Mouse (Mus musculus): Measurements from ENCODE around the gene Gabbr1. TPM values are rescaled to one million over a fixed set of nuclear protein-coding genes. Genes with fewer than 3 reads are reported as not detected.

Gabbr1 gene
- polyA plus RNA-seq, 1 experiment from 2014 or later, result 8.1 TPM

DNA sequence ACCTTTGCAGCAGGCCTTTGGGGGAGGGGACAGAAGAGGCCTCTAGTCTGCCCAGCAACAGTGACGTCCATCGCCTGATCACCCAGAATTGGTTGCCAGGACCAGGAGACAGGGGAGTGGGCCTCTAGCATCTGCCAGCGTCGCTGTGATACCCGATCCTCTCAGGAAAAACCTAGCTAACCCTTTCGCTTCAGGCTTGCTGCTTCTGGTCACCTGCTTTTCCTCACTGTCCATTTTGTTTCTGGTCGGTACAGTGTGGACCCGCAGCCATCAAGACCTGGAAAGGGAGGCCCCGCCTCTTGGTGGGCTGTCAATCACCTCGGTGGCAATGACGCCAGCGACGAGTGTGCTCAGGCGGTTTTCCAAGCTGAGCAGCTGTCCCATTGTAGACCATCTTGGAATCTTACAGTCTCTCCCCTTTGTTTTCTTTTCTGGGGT lies 17.1 kb upstream of the Gabbr1 start:
- H3K9me3 ChIP-seq (ENCODE audit: control insufficient read depth, low read length), result no peaks in the 10 kb centered on the region
- peak overlapping the region; percentile 39 for H3K4me3 ChIP-seq (ENCODE audit: low read length)
- H3K4me2 ChIP-seq (replicated peaks; ENCODE audit: low read depth, low read length), result peak overlapping the region; percentile 31
- WGBS, result 0% methylated on average over 14 of the region's 14 CpGs
- H3K4me1 ChIP-seq (ENCODE audit: control insufficient read depth, insufficient read depth, low read length), result no peaks in the 10 kb centered on the region
- H3K9ac ChIP-seq (ENCODE audit: low read depth, low read length), result peak overlapping the region; percentile 25
- no peaks in the 10 kb centered on the region for H3K27me3 ChIP-seq (ENCODE audit: control insufficient read depth, insufficient read depth, low read length)
- H3K36me3 ChIP-seq (ENCODE audit: control insufficient read depth, insufficient read depth, low read length), result no peaks in the 10 kb centered on the region
- peak overlapping the region; percentile 92 for H3K27ac ChIP-seq (ENCODE audit: low read depth, low read length)
- ATAC-seq (ENCODE audit: low FRiP score, low TSS enrichment), result peak; percentile 99

DNA sequence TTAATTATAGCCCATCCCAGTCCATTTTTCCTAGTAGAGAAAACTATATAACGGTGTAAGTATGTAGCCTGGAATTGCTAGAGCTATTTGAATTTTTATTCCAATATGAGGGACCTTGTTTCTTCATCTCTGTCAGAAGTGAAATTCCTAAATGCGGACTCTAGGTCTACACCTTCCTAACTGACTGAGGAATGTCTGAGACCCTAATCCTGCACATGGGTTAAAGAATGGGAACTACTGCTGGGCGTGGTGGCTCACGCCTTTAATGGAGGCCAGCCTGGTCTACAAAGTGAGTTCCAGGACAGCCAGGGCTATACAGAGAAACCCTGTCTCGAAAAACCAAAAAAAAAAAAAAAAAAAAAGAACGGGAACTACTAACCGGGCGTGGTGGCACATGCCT lies 16.6 kb upstream of the Gabbr1 start:
- peak overlapping the region; percentile 39 for H3K4me3 ChIP-seq (ENCODE audit: low read length)
- no peaks in the 10 kb centered on the region for H3K36me3 ChIP-seq (ENCODE audit: control insufficient read depth, insufficient read depth, low read length)
- H3K9ac ChIP-seq (ENCODE audit: low read depth, low read length), result no peak overlapping the region; the same call in 1 of the 2 replicates
- H3K4me2 ChIP-seq (replicated peaks; ENCODE audit: low read depth, low read length), result peak overlapping the region; percentile 31
- H3K27me3 ChIP-seq (ENCODE audit: control insufficient read depth, insufficient read depth, low read length), result no peaks in the 10 kb centered on the region
- peak overlapping the region; percentile 92 for H3K27ac ChIP-seq (ENCODE audit: low read depth, low read length)
- no peaks in the 10 kb centered on the region for H3K9me3 ChIP-seq (ENCODE audit: control insufficient read depth, low read length)
- 69% methylated on average over 8 of the region's 8 CpGs for WGBS
- no peaks in the 10 kb centered on the region for H3K4me1 ChIP-seq (ENCODE audit: control insufficient read depth, insufficient read depth, low read length)
- 0 out of 2 replicates have a peak, but pooled peaks have one; percentile 16 for ATAC-seq (ENCODE audit: low FRiP score, low TSS enrichment)

DNA sequence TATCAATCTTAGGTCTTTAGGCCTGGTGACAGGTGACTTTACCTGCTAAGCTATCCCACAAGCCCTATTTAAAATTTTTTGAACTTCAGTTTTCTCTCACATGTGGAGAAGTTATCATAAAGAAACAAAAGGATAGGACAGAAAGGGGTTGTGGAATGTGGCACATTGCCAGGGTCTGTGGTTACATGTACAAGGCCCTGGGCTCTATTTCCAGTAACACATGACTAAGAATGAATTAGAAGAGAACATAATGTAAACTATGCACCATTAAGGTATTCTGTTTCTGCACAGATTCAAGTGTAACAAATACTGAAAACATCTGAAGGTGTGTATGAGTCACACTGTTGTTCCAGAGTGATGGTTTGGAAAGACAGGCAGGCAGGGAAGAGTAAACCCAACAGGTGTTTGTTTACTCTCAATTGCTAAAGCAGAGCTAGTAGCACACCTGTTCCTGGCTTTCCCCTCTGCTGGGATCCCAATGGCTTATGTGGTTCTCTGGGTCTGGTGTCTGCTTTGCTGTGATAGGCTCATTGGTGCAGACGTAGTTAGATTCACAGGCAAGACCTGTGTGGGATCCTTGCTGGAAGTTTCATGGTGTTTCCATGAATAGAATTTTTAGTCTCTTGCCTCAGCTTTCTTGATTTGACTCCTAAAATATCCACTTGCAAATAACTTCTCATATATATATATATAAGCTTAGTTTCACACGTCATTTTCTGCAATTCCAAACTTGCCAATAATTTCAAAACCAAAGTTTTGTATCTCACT lies 6.5 kb upstream of the Gabbr1 start:
- H3K36me3 ChIP-seq (ENCODE audit: control insufficient read depth, insufficient read depth, low read length), result no peaks in the 10 kb centered on the region
- H3K4me2 ChIP-seq (replicated peaks; ENCODE audit: low read depth, low read length), result no peak overlapping the region
- H3K4me1 ChIP-seq (ENCODE audit: control insufficient read depth, insufficient read depth, low read length), result no peaks in the 10 kb centered on the region
- H3K9me3 ChIP-seq (ENCODE audit: control insufficient read depth, low read length), result no peaks in the 10 kb centered on the region
- no peak overlapping the region for H3K27ac ChIP-seq (ENCODE audit: low read depth, low read length)
- no peak overlapping the region for H3K9ac ChIP-seq (ENCODE audit: low read depth, low read length)
- H3K4me3 ChIP-seq (ENCODE audit: low read length), result no peak overlapping the region
- ATAC-seq (ENCODE audit: low FRiP score, low TSS enrichment), result no peak
- no peaks in the 10 kb centered on the region for H3K27me3 ChIP-seq (ENCODE audit: control insufficient read depth, insufficient read depth, low read length)
- 82% methylated on average over 2 of the region's 2 CpGs for WGBS

DNA sequence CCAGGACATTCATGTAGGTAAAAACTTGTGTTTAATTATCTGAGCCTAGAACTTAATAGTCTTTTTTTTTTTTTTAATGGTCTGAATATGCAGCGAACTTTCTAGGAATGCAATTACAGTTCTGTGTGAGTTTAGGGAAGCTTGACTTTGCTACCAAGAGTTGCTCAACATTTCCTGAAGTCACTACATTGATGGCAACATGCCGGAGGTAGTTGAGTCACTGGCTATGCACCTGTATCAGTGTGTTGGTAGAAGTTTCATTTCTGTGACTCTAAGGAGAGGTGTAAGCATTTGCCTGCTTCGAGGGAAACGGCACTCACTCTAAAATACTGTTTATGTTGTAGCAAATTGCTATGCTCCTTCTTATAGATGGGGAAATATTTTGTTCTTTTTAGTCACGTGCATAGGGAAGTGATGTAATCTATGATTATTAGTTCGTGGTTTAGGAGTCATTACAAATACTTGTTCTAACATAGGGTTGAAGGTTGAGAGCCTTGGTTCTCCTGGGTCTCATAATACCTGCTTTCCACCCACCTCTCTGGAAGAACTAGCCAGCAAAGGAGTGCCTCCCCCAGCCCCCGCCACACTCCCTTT lies 1.0 kb upstream of the Gabbr1 start:
- no peak overlapping the region for H3K9ac ChIP-seq (ENCODE audit: low read depth, low read length)
- no peaks in the 10 kb centered on the region; the same call in 1 of the 2 replicates for H3K27me3 ChIP-seq (ENCODE audit: control insufficient read depth, insufficient read depth, low read length)
- WGBS, result 78% methylated on average over 7 of the region's 7 CpGs
- H3K4me2 ChIP-seq (replicated peaks; ENCODE audit: low read depth, low read length), result peak overlapping the region; percentile 90
- H3K9me3 ChIP-seq (ENCODE audit: control insufficient read depth, low read length), result no peaks in the 10 kb centered on the region
- no peaks in the 10 kb centered on the region for H3K36me3 ChIP-seq (ENCODE audit: control insufficient read depth, insufficient read depth, low read length)
- peaks cover 14% of the 10 kb centered on the region for H3K4me1 ChIP-seq (ENCODE audit: control insufficient read depth, insufficient read depth, low read length)
- no peak for ATAC-seq (ENCODE audit: low FRiP score, low TSS enrichment)
- peak overlapping the region; percentile 77; the same call in 1 of the 2 replicates for H3K4me3 ChIP-seq (ENCODE audit: low read length)
- H3K27ac ChIP-seq (ENCODE audit: low read depth, low read length), result no peak overlapping the region

DNA sequence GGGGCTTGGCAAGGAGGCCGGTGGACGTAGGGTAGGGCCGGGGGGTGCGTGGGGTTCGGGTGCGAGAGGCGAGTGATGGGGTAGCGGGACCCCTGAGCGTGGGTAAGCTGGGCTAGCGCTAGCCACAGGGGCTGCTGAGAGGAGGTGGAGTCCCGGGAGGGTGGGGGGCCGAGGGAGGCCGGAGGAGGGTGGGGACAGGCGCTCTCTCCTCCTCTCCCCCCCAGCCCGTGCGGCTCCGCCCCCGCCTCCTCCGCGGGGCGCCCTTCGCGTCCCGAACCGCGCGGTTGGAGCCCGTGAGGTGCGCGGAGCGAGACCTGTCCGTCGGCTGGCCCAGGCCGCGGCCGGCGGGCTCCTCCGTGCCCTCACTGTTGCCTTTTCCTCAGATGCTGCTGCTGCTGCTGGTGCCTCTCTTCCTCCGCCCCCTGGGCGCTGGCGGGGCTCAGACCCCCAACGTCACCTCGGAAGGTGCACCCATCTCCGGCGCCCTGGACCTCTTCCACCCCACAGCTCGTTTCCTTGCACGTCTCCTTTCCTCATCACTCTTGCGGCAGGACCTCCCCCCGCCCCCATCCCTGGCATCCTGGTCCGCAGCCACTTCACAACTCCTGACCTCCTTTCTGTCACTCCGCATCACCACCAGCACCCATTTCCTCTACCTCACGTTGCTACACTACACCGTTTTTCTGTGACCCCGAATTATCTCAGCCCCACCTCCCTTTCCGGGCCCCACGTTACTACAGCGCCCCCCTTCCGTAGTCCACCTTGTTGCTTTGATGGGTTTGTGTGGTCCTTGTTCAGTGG lies 746 bp downstream of the Gabbr1 start:
- Histone ChIP-seq H3K9ac (ENCODE audit: low read depth, low read length) (peak overlapping the region; percentile 90), H3K27me3 (ENCODE audit: control insufficient read depth, insufficient read depth, low read length) (no peaks in the 10 kb centered on the region; the same call in 1 of the 2 replicates), H3K9me3 (ENCODE audit: control insufficient read depth, low read length) (no peaks in the 10 kb centered on the region), H3K4me1 (ENCODE audit: control insufficient read depth, insufficient read depth, low read length) (peaks cover 18% of the 10 kb centered on the region), H3K36me3 (ENCODE audit: control insufficient read depth, insufficient read depth, low read length) (no peaks in the 10 kb centered on the region), H3K27ac (ENCODE audit: low read depth, low read length) (peak overlapping the region; percentile 26; the same call in 1 of the 2 replicates), H3K4me3 (ENCODE audit: low read length) (peak overlapping the region; percentile 77), H3K4me2 (replicated peaks; ENCODE audit: low read depth, low read length) (peak overlapping the region; percentile 90)
- WGBS, result 3% methylated on average over 29 of the region's 58 CpGs
- ATAC-seq (ENCODE audit: low FRiP score, low TSS enrichment), result peak; percentile 77

DNA sequence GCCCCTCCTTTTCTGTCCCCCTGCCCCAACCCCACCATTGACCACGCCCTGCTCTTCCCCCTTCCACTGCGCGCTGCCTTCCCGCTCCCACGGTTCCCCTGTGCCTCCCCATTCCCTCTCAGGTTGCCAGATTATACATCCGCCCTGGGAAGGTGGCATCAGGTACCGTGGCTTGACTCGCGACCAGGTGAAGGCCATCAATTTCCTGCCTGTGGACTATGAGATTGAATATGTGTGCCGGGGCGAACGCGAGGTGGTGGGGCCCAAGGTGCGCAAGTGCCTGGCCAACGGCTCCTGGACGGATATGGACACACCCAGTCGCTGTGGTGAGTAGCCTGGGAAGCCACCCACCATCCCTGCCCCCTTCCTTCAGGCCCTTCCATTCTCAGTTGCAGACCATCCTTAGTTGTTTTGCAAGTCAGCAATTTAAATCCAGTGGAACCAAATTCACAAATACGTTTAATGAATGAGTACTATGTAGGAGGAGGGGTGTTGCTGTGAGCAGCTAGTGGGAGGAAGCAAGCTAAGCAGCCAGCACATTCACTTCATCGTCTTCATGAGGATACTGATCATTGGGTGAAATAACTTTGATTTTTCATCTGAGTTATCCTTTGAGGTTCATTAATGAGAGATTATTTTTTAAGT lies 1.7 kb downstream of the Gabbr1 start:
- H3K27me3 ChIP-seq (ENCODE audit: control insufficient read depth, insufficient read depth, low read length), result no peaks in the 10 kb centered on the region; the same call in 1 of the 2 replicates
- peak overlapping the region; percentile 90; the same call in 1 of the 2 replicates for H3K9ac ChIP-seq (ENCODE audit: low read depth, low read length)
- no peaks in the 10 kb centered on the region for H3K36me3 ChIP-seq (ENCODE audit: control insufficient read depth, insufficient read depth, low read length)
- 15% methylated on average over 19 of the region's 19 CpGs for WGBS
- H3K4me1 ChIP-seq (ENCODE audit: control insufficient read depth, insufficient read depth, low read length), result peaks cover 18% of the 10 kb centered on the region
- H3K4me3 ChIP-seq (ENCODE audit: low read length), result peak overlapping the region; percentile 77
- ATAC-seq (ENCODE audit: low FRiP score, low TSS enrichment), result no peak
- H3K9me3 ChIP-seq (ENCODE audit: control insufficient read depth, low read length), result no peaks in the 10 kb centered on the region
- peak overlapping the region; percentile 90 for H3K4me2 ChIP-seq (replicated peaks; ENCODE audit: low read depth, low read length)
- H3K27ac ChIP-seq (ENCODE audit: low read depth, low read length), result no peak overlapping the region

DNA sequence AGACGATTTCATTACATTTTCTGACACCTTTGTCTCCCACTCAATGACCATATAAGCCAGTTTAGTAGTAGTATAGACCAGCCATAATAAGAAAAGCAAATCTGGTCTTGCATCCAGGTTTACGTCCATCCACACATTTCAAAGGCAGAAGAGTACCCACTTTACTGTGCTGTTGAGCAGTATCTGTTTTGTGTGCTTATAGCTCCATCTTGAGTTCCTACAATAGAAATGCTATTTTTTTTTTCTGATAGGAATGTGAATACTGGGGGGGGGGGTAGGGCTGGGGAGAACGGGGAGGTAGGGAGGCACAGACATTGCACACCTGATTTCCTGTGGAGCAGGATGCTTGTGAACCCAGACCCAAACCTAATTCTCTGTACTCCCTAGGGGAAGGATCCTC lies 2.2 kb downstream of the Gabbr1 start:
- no peaks in the 10 kb centered on the region for H3K9me3 ChIP-seq (ENCODE audit: control insufficient read depth, low read length)
- peaks cover 18% of the 10 kb centered on the region for H3K4me1 ChIP-seq (ENCODE audit: control insufficient read depth, insufficient read depth, low read length)
- WGBS, result 26% methylated on average over 3 of the region's 3 CpGs
- no peak overlapping the region for H3K9ac ChIP-seq (ENCODE audit: low read depth, low read length)
- no peaks in the 10 kb centered on the region for H3K36me3 ChIP-seq (ENCODE audit: control insufficient read depth, insufficient read depth, low read length)
- H3K4me2 ChIP-seq (replicated peaks; ENCODE audit: low read depth, low read length), result no peak overlapping the region
- H3K27ac ChIP-seq (ENCODE audit: low read depth, low read length), result no peak overlapping the region
- H3K27me3 ChIP-seq (ENCODE audit: control insufficient read depth, insufficient read depth, low read length), result no peaks in the 10 kb centered on the region; the same call in 1 of the 2 replicates
- ATAC-seq (ENCODE audit: low FRiP score, low TSS enrichment), result no peak
- H3K4me3 ChIP-seq (ENCODE audit: low read length), result no peak overlapping the region

DNA sequence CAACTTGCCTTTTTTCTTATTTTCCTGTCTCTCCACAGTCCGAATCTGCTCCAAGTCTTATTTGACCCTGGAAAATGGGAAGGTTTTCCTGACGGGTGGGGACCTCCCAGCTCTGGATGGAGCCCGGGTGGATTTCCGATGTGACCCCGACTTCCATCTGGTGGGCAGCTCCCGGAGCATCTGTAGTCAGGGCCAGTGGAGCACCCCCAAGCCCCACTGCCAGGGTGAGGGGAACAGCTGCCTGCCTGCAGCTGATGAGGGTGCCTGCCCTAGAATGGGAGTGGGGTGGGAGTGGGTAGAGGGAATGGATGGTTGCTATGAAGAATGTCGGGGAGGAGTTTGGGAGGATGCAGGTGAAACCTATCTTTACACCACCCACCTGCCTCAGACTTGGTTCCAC lies 2.6 kb downstream of the Gabbr1 start:
- Histone ChIP-seq H3K4me2 (replicated peaks; ENCODE audit: low read depth, low read length) (no peak overlapping the region), H3K4me1 (ENCODE audit: control insufficient read depth, insufficient read depth, low read length) (peaks cover 18% of the 10 kb centered on the region), H3K9me3 (ENCODE audit: control insufficient read depth, low read length) (no peaks in the 10 kb centered on the region), H3K9ac (ENCODE audit: low read depth, low read length) (no peak overlapping the region), H3K27me3 (ENCODE audit: control insufficient read depth, insufficient read depth, low read length) (no peaks in the 10 kb centered on the region; the same call in 1 of the 2 replicates), H3K27ac (ENCODE audit: low read depth, low read length) (no peak overlapping the region), H3K36me3 (ENCODE audit: control insufficient read depth, insufficient read depth, low read length) (no peaks in the 10 kb centered on the region), H3K4me3 (ENCODE audit: low read length) (no peak overlapping the region)
- no peak for ATAC-seq (ENCODE audit: low FRiP score, low TSS enrichment)
- 72% methylated on average over 7 of the region's 7 CpGs for WGBS
